Mouse (Mus musculus): Measurements from ENCODE around the gene Ssu72. TPM values are rescaled to one million over a fixed set of nuclear protein-coding genes. Genes with fewer than 3 reads are reported as not detected.

The Ssu72 gene
- polyA plus RNA-seq (2012): 50.1 and 52.0 TPM in 2 replicates

- no peak for TF ChIP-seq GATA1 (IDR thresholded peaks at IDR 0.05; ENCODE audit: low read length)
Measured at GRCm38 (mm10) chr4:155704721-155705591, at the start of gene Ssu72. Gene Ssu72, plus strand, starts transcription at chr4:155704800.

- TF ChIP-seq GATA1 (IDR thresholded peaks at IDR 0.05; ENCODE audit: low read length): no peak
Measured at GRCm38 (mm10) chr4:155656214-155656751, 48.3 kb upstream of the Ssu72 start.

GRCm38 (mm10) chr4:155658961-155659360 lies 45.6 kb upstream of the Ssu72 start:
- no peak for TF ChIP-seq GATA1 (IDR thresholded peaks at IDR 0.05; ENCODE audit: low read length)

GRCm38 (mm10) chr4:155660641-155661040 lies 44.0 kb upstream of the Ssu72 start:
- TF ChIP-seq GATA1 (IDR thresholded peaks at IDR 0.05; ENCODE audit: low read length): no peak

- no peak for TF ChIP-seq GATA1 (IDR thresholded peaks at IDR 0.05; ENCODE audit: low read length)
Measured at GRCm38 (mm10) chr4:155666903-155667302, 37.7 kb upstream of the Ssu72 start.

GRCm38 (mm10) chr4:155668689-155669597 lies 35.7 kb upstream of the Ssu72 start, which contains the start of gene Mib2:
Gene Mib2, minus strand, starts transcription at chr4:155669198.
- TF ChIP-seq GATA1 (IDR thresholded peaks at IDR 0.05; ENCODE audit: low read length): no peak

- TF ChIP-seq GATA1 (IDR thresholded peaks at IDR 0.05; ENCODE audit: low read length): no peak
Measured at GRCm38 (mm10) chr4:155669598-155670075, 35.0 kb upstream of the Ssu72 start.

GRCm38 (mm10) chr4:155672082-155672481 lies 32.5 kb upstream of the Ssu72 start:
- no peak for TF ChIP-seq GATA1 (IDR thresholded peaks at IDR 0.05; ENCODE audit: low read length)

- no peak for TF ChIP-seq GATA1 (IDR thresholded peaks at IDR 0.05; ENCODE audit: low read length)
Measured at GRCm38 (mm10) chr4:155675991-155676390, 28.6 kb upstream of the Ssu72 start.

- no peak for TF ChIP-seq GATA1 (IDR thresholded peaks at IDR 0.05; ENCODE audit: low read length)
Measured at GRCm38 (mm10) chr4:155690571-155691375, 13.8 kb upstream of the Ssu72 start.

- TF ChIP-seq GATA1 (IDR thresholded peaks at IDR 0.05; ENCODE audit: low read length): no peak
Measured at GRCm38 (mm10) chr4:155692421-155692820, 12.2 kb upstream of the Ssu72 start.

- no peak for TF ChIP-seq GATA1 (IDR thresholded peaks at IDR 0.05; ENCODE audit: low read length)
Measured at GRCm38 (mm10) chr4:155694111-155694481, 10.5 kb upstream of the Ssu72 start, which contains the start of gene Fndc10. Gene Fndc10, plus strand, starts transcription at chr4:155694342.

GRCm38 (mm10) chr4:155694482-155695401 lies 9.9 kb upstream of the Ssu72 start:
- TF ChIP-seq GATA1 (IDR thresholded peaks at IDR 0.05; ENCODE audit: low read length): no peak

Measured in G1E-ER4 (cell line).